Mouse (Mus musculus) bone marrow, adult 2 months (tissue): ENCODE measurements around the gene Kcnip4.

Experiments
- CTCF ChIP-seq: fragments of 200-500 bp; IDR thresholded peaks from 2 replicates; pipeline ENCODE4 v1.5.1; 2011; ENCODE audit warnings: low read length, control low read depth; ENCODE audit not compliant: control insufficient read depth, insufficient read depth
- POLR2A ChIP-seq: fragments of 200-500 bp; IDR thresholded peaks from 2 replicates; pipeline ENCODE4 v1.6.1; 2011; ENCODE audit warnings: low read depth, mild to moderate bottlenecking, control low read depth, low read length, borderline replicate concordance; ENCODE audit not compliant: control insufficient read depth

GRCm38 (mm10) chr5:49244414-49244813, 280.3 kb downstream of the Kcnip4 start:
- TF ChIP-seq POLR2A (no peak), CTCF (no peak)
